Mouse (Mus musculus) left cerebral cortex, adult 2 months (tissue): ENCODE results near the gene C730034F03Rik. TPM values are rescaled to one million over a fixed set of nuclear protein-coding genes. Genes with fewer than 3 reads are reported as not detected.

Source experiments
- DNase-seq, 2 experiments: peaks; one replicate each; pipeline ENCODE4 v3.0.0; 2021 to 2022; ENCODE audit warnings: low spot score in 2 of 2, mixed read lengths in 1 of 2; ENCODE audit errors: extremely low spot score in 1 of 2
- H3K27ac ChIP-seq: fragments of 200-600 bp; 2 replicates; pipeline ENCODE4 v1.8.1; 2022
- H3K4me3 ChIP-seq: fragments of 200-600 bp; 2 replicates; pipeline ENCODE4 v1.8.1; 2022
- CTCF ChIP-seq: fragments of 200-600 bp; IDR thresholded peaks from 2 replicates; pipeline ENCODE4 v1.8.1; 2022; ENCODE audit warnings: antibody characterized with exemption, mild to moderate bottlenecking, moderate library complexity
- intact Hi-C: fragments of 180-260 bp; cut with DNase I; formaldehyde crosslinking; loops from one replicate; pipeline ENCODE4 v1.15.1; 2025
- total RNA-seq, 2 experiments: library from RNA; stranded (reverse); gene quantifications; 2 replicates each; pipeline ENCODE4 v1.2.3; 2021

C730034F03Rik gene
- total RNA-seq, 2 experiments from 2014 or later: 2.2 to 2.7 TPM

DNA sequence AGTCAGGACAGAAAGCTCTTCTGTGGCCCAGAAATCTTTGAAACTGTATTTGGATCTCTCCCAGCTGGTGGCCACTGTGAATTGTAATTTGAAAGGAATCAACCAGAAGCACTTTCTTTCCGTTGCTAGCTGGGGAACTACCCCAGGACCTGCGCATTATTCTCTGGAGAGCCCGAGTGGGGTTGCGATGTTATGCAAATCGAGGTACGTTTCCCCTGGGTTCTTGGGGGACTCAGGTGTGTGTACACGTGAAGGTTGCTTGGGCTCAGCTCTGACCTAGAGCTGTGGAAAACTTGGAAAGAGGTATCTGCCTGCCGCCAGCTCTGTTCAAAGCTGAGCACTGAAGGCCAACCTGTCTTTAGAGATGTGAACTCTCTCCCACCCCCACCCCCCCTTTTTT, 48.4 kb downstream of the C730034F03Rik start:
- peak overlapping the region; percentile 41; the same call in 1 of the 2 replicates for H3K27ac ChIP-seq
- DNase-seq: no peak
- no peak overlapping the region for H3K4me3 ChIP-seq
- intact Hi-C loops: loop anchor here (2.0 kb wide), 1 partner anchor 21 kb away; the partner anchor contains the start of gene Shank3
- TF ChIP-seq CTCF: no peak

DNA sequence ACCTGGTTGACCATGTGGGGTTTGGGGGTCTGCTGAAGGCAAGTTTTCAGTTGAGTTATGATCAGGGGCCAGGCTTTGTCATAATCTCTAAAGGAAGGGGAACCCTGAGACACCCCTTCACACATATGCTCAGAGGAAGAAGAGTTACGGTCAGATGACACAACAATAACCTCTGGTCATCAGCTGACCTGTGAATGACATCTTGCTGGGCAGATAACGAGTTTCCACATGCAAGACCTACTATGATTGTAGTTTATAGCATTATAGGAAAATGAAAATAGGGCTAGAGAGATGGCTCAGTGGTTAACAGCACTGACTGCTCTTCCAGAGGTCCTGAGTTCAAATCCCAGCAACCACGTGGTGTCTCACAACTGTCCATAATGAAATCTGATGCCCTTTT, 49.2 kb downstream of the C730034F03Rik start:
- Histone ChIP-seq H3K4me3 (no peak overlapping the region), H3K27ac (no peak overlapping the region)
- no peak for DNase-seq
- intact Hi-C loops: no loop called here
- TF ChIP-seq CTCF: no peak

Other genes starting within 250 kb of the C730034F03Rik start
- 10 to 100 TPM; 49.4 to 53.3 TPM for gene Plxnb2, start 248.8 kb upstream of the C730034F03Rik start, total RNA-seq
- 10 to 100 TPM; 52.2 to 53.9 TPM for gene Dennd6b, start 233.1 kb upstream of the C730034F03Rik start, total RNA-seq
- gene Ppp6r2, start 218.0 kb upstream of the C730034F03Rik start, total RNA-seq: 100 to 1,000 TPM; 161 to 171 TPM
- 100 to 1,000 TPM; 244 to 245 TPM for gene Sbf1, start 114.3 kb upstream of the C730034F03Rik start, total RNA-seq
- gene Adm2, start 106.9 kb upstream of the C730034F03Rik start, total RNA-seq: not detected
- not detected for gene Miox, start 95.2 kb upstream of the C730034F03Rik start, total RNA-seq
- 10 to 100 TPM; 18.8 to 19.8 TPM for gene Lmf2, start 73.9 kb upstream of the C730034F03Rik start, total RNA-seq
- gene Ncaph2, start 73.9 kb upstream of the C730034F03Rik start, total RNA-seq: 100 to 1,000 TPM; 108 TPM
- 10 to 100 TPM; 28.5 to 29.1 TPM for gene Sco2, start 55.7 kb upstream of the C730034F03Rik start, total RNA-seq
- gene Tymp, start 52.5 kb upstream of the C730034F03Rik start, total RNA-seq: 1 to 10 TPM in 1 of 2 experiments, under 1 TPM in 1; 0.77 to 2.1 TPM
- gene Odf3b, start 50.3 kb upstream of the C730034F03Rik start, total RNA-seq: 1 to 10 TPM; 1.1 to 1.8 TPM
- gene Klhdc7b, start 44.7 kb upstream of the C730034F03Rik start, total RNA-seq: under 1 TPM; 0.35 to 0.72 TPM
- gene Syce3, start 19.1 kb upstream of the C730034F03Rik start, total RNA-seq: not detected
- gene Cpt1b, start 3.7 kb upstream of the C730034F03Rik start, total RNA-seq: 1 to 10 TPM; 2.3 to 3.0 TPM
- not detected for gene Gm44502, start 107 bp downstream of the C730034F03Rik start, total RNA-seq
- gene Chkb, start 319 bp downstream of the C730034F03Rik start, total RNA-seq: 10 to 100 TPM; 42.5 to 45.2 TPM
- 100 to 1,000 TPM; 227 to 234 TPM for gene Mapk8ip2, start 24.3 kb downstream of the C730034F03Rik start, total RNA-seq
- 10 to 100 TPM; 32.0 to 33.0 TPM for gene Arsa, start 47.8 kb downstream of the C730034F03Rik start, total RNA-seq
- 100 to 1,000 TPM; 222 to 239 TPM for gene Shank3, start 70.0 kb downstream of the C730034F03Rik start, total RNA-seq
- gene Acr, start 138.7 kb downstream of the C730034F03Rik start, total RNA-seq: 1 to 10 TPM in 1 of 2 experiments, under 1 TPM in 1; 0.58 to 1.7 TPM
- 10 to 100 TPM; 35.7 to 44.6 TPM for gene Rabl2, start 162.3 kb downstream of the C730034F03Rik start, total RNA-seq